Mouse (Mus musculus) lung, embryonic 14.5 days (tissue): ENCODE measurements around the gene Epb41. TPM values are rescaled to one million over a fixed set of nuclear protein-coding genes. Genes with fewer than 3 reads are reported as not detected.

Source experiments
- ATAC-seq: fragments of 200-750 bp; cut with Nextera tagmentation; 2 replicates; pipeline ENCODE4 v1.8.0; 2017; ENCODE audit warnings: mild to moderate bottlenecking, moderate TSS enrichment, moderate library complexity; ENCODE audit not compliant: insufficient read depth
- DNase-seq: peaks from one replicate; pipeline ENCODE4 v3.0.0-alpha.2; 2015
- H3K27ac ChIP-seq: fragments of 300-500 bp; sonication (generic); 2 replicates; pipeline ENCODE4 v1.5.1; 2014; ENCODE audit warnings: low read depth, mild to moderate bottlenecking, moderate library complexity
- H3K27me3 ChIP-seq: fragments of 300-500 bp; sonication (generic); 2 replicates; pipeline ENCODE4 v1.6.1; 2014; ENCODE audit warnings: low read length, control low read depth; ENCODE audit not compliant: insufficient read depth
- H3K36me3 ChIP-seq: fragments of 300-500 bp; sonication (generic); 2 replicates; pipeline ENCODE4 v1.6.1; 2014; ENCODE audit warnings: control low read depth; ENCODE audit not compliant: insufficient read depth
- H3K4me1 ChIP-seq: fragments of 300-500 bp; sonication (generic); 2 replicates; pipeline ENCODE4 v1.6.1; 2014; ENCODE audit warnings: antibody characterized with exemption, control low read depth; ENCODE audit not compliant: insufficient read depth
- H3K4me2 ChIP-seq: fragments of 300-500 bp; sonication (generic); 2 replicates; pipeline ENCODE4 v1.6.1; 2014; ENCODE audit warnings: mild to moderate bottlenecking
- H3K4me3 ChIP-seq: fragments of 300-500 bp; sonication (generic); 2 replicates; pipeline ENCODE4 v1.5.1; 2014; ENCODE audit warnings: low read depth, low read length
- H3K9ac ChIP-seq: fragments of 300-500 bp; sonication (generic); 2 replicates; pipeline ENCODE4 v1.6.1; 2014
- H3K9me3 ChIP-seq: fragments of 300-500 bp; sonication (generic); 2 replicates; pipeline ENCODE4 v1.6.1; 2016; ENCODE audit warnings: low read depth, low read length, control low read depth
- CTCF ChIP-seq: IDR thresholded peaks from 2 replicates; pipeline ENCODE4 v1.5.1; 2016; ENCODE audit warnings: antibody characterized with exemption, low read depth
- WGBS: fragments of 180-500 bp; shearing (Covaris S2); extraction: QIAGEN DNeasy Blood & Tissue Kit; methylation state at CpG from one replicate; pipeline ENCODE4 v1.1.7; 2014; 5-methylcytosine and 5-hydroxymethylcytosine counted together
- polyA plus RNA-seq: library from polyadenylated mRNA; unstranded; fragments of >200 nt; fragmentation: Nextera tagmentation; extraction: Ambion mirVana; gene quantifications from 2 replicates; pipeline ENCODE4 v1.2.1, GENCODE M21; 2014

Epb41 gene
- polyA plus RNA-seq, 1 experiment from 2014 or later, result 86.3 TPM

GRCm38 (mm10) chr4:132023816-132024215 lies 51.3 kb downstream of the Epb41 start:
- no peaks in the 10 kb centered on the region for H3K36me3 ChIP-seq
- no peak overlapping the region for H3K9ac ChIP-seq
- no peak overlapping the region for H3K27ac ChIP-seq
- TF ChIP-seq CTCF, result no peak
- 98% methylated on average over 2 of the region's 2 CpGs for WGBS
- no peak overlapping the region for H3K4me3 ChIP-seq
- no peaks in the 10 kb centered on the region for H3K4me1 ChIP-seq
- H3K27me3 ChIP-seq, result no peaks in the 10 kb centered on the region
- no peaks in the 10 kb centered on the region for H3K9me3 ChIP-seq
- DNase-seq (no peak), ATAC-seq (no peak)
- no peak overlapping the region for H3K4me2 ChIP-seq

GRCm38 (mm10) chr4:132022639-132023038 lies 52.5 kb downstream of the Epb41 start:
- H3K9me3 ChIP-seq, result no peaks in the 10 kb centered on the region

GRCm38 (mm10) chr4:132021883-132022282 lies 53.2 kb downstream of the Epb41 start:
- WGBS, result 83% methylated on average over 7 of the region's 7 CpGs

More at GRCm38 (mm10) chr4:132022639-132023038, 52.5 kb downstream of the Epb41 start:
- peak; percentile 33 for TF ChIP-seq CTCF
- H3K27me3 ChIP-seq, result no peaks in the 10 kb centered on the region
- no peaks in the 10 kb centered on the region for H3K4me1 ChIP-seq
- H3K4me2 ChIP-seq, result no peak overlapping the region
- H3K4me3 ChIP-seq, result no peak overlapping the region
- H3K36me3 ChIP-seq, result no peaks in the 10 kb centered on the region
- H3K9ac ChIP-seq, result no peak overlapping the region
- H3K27ac ChIP-seq, result no peak overlapping the region
- DNase-seq (peak; percentile 26), ATAC-seq (no peak)
- WGBS, result 91% methylated on average over 4 of the region's 4 CpGs

GRCm38 (mm10) chr4:132018547-132018946 lies 56.6 kb downstream of the Epb41 start:
- no peak overlapping the region for H3K9ac ChIP-seq
- H3K27me3 ChIP-seq, result no peaks in the 10 kb centered on the region
- H3K36me3 ChIP-seq, result no peaks in the 10 kb centered on the region
- H3K4me3 ChIP-seq, result no peak overlapping the region
- no peaks in the 10 kb centered on the region for H3K4me1 ChIP-seq
- WGBS, result 66% methylated on average over 4 of the region's 4 CpGs
- no peak for TF ChIP-seq CTCF
- no peak for DNase-seq
- no peak overlapping the region for H3K4me2 ChIP-seq
- no peak for ATAC-seq
- H3K9me3 ChIP-seq, result no peaks in the 10 kb centered on the region
- no peak overlapping the region for H3K27ac ChIP-seq

More at GRCm38 (mm10) chr4:132021883-132022282, 53.2 kb downstream of the Epb41 start:
- no peak overlapping the region for H3K4me2 ChIP-seq
- H3K4me3 ChIP-seq, result no peak overlapping the region
- DNase-seq (no peak), ATAC-seq (no peak)
- H3K27me3 ChIP-seq, result no peaks in the 10 kb centered on the region
- no peak overlapping the region for H3K27ac ChIP-seq
- no peaks in the 10 kb centered on the region for H3K4me1 ChIP-seq
- H3K9me3 ChIP-seq, result no peaks in the 10 kb centered on the region
- no peak overlapping the region for H3K9ac ChIP-seq
- TF ChIP-seq CTCF, result no peak
- H3K36me3 ChIP-seq, result no peaks in the 10 kb centered on the region

- Histone ChIP-seq H3K4me1 (no peaks in the 10 kb centered on the region), H3K4me3 (no peak overlapping the region), H3K9me3 (no peaks in the 10 kb centered on the region), H3K9ac (no peak overlapping the region), H3K27ac (no peak overlapping the region), H3K36me3 (no peaks in the 10 kb centered on the region), H3K4me2 (no peak overlapping the region), H3K27me3 (no peaks in the 10 kb centered on the region)
- ATAC-seq, result no peak
- 81% methylated on average over 3 of the region's 3 CpGs for WGBS
- DNase-seq, result no peak
- TF ChIP-seq CTCF, result no peak
Measured at GRCm38 (mm10) chr4:132015374-132015773, 59.7 kb downstream of the Epb41 start.

- ATAC-seq (no peak), DNase-seq (no peak)
- Histone ChIP-seq H3K27ac (no peak overlapping the region), H3K4me3 (no peak overlapping the region), H3K27me3 (no peaks in the 10 kb centered on the region), H3K9ac (no peak overlapping the region), H3K9me3 (no peaks in the 10 kb centered on the region), H3K4me1 (no peaks in the 10 kb centered on the region), H3K36me3 (peaks cover 6% of the 10 kb centered on the region; the same call in 1 of the 2 replicates), H3K4me2 (no peak overlapping the region)
- 91% methylated on average over 3 of the region's 3 CpGs for WGBS
- no peak for TF ChIP-seq CTCF
Measured at GRCm38 (mm10) chr4:132011619-132012018, 63.5 kb downstream of the Epb41 start.

GRCm38 (mm10) chr4:132010416-132010815 lies 64.7 kb downstream of the Epb41 start:
- WGBS, result 82% methylated on average over 8 of the region's 8 CpGs
- ATAC-seq, result no peak

GRCm38 (mm10) chr4:132008191-132008590 lies 66.9 kb downstream of the Epb41 start:
- Histone ChIP-seq H3K9ac (no peak overlapping the region), H3K4me2 (no peak overlapping the region), H3K4me3 (no peak overlapping the region), H3K27ac (no peak overlapping the region), H3K4me1 (no peaks in the 10 kb centered on the region), H3K9me3 (no peaks in the 10 kb centered on the region), H3K36me3 (peaks cover 24% of the 10 kb centered on the region), H3K27me3 (no peaks in the 10 kb centered on the region)
- WGBS, result 81% methylated on average over 5 of the region's 5 CpGs
- ATAC-seq (no peak), DNase-seq (no peak)
- TF ChIP-seq CTCF, result no peak

More at GRCm38 (mm10) chr4:132010416-132010815, 64.7 kb downstream of the Epb41 start:
- Histone ChIP-seq H3K4me3 (no peak overlapping the region), H3K27me3 (no peaks in the 10 kb centered on the region), H3K36me3 (peaks cover 12% of the 10 kb centered on the region), H3K4me1 (no peaks in the 10 kb centered on the region), H3K9me3 (no peaks in the 10 kb centered on the region), H3K4me2 (no peak overlapping the region), H3K9ac (no peak overlapping the region), H3K27ac (no peak overlapping the region)
- no peak for TF ChIP-seq CTCF
- DNase-seq, result no peak
